Mouse (Mus musculus) lung, postnatal 25 days (tissue): ENCODE results near the gene Mroh2a.

ENCODE experiments used
- DNase-seq: peaks from one replicate; pipeline ENCODE4 v3.0.0; 2022; ENCODE audit warnings: low spot score

The Mroh2a gene

GRCm38 (mm10) chr1:88235046-88235893, 8.5 kb downstream of the Mroh2a start:
- DNase-seq = no peak

GRCm38 (mm10) chr1:88235894-88236415, 9.2 kb downstream of the Mroh2a start:
- no peak for DNase-seq

DNA sequence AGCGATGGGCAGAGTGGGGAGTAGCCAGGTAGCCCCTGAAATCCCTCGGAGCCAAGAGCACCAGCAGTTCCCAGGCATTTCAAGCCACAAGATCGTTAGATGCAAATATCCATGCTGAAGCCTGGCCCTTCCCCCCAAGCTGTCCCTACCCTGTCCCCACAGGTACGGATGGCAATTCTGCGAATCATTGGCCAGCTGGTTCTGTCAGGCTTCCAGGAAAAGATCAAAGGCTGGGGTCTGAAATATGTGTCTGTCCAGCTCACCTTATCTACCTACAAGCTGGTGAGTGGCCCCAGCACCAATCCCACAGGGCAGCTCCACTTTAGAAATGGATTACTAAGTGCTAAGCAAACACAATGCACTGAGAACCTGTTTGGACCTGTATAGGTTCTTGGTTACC, 10.5 kb downstream of the Mroh2a start:
- DNase-seq = no peak

- DNase-seq = no peak
These were observed 12.0 kb downstream of the Mroh2a start for GRCm38 (mm10) chr1:88238771-88239170.

DNA sequence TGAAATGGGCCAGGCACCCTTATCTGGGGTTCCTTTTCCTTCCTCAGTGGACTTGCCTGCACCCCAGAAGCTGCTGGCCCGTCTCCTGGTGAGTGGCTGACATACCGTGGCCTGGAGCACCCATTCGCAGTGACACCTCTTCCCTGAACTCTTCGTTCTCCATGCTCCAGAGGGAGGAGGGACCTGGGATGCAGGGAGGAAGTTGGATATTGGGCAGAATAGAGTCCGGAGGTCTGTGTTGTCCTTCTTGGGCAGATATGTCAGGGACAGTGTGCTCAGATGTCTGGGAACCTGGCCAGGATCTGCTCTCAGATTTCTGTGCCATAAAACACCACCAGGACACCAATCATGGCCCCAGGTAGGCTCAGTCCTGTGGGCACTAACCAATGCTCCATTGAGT, 13.3 kb downstream of the Mroh2a start:
- no peak for DNase-seq

DNA sequence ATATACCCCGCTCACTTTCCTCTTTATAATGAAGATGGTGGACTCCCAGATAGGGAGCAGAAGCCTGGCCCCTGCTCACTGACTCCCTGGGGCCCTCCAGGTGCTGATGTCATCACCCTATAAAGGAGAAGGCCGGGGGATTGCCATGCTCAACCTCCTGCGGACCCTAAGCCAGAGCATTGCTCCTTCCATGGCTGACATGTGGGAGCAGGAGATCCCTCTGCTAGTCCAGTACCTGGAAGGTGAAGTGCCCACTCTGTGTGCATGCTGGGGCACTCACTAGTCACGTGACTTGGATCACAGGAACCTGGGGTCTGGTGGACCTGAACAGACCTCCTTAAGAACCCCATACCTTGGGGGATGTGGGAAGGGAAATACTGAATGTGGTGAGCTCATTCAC, 13.8 kb downstream of the Mroh2a start:
- DNase-seq = no peak

GRCm38 (mm10) chr1:88243861-88244260, 17.1 kb downstream of the Mroh2a start:
- DNase-seq = no peak

DNA sequence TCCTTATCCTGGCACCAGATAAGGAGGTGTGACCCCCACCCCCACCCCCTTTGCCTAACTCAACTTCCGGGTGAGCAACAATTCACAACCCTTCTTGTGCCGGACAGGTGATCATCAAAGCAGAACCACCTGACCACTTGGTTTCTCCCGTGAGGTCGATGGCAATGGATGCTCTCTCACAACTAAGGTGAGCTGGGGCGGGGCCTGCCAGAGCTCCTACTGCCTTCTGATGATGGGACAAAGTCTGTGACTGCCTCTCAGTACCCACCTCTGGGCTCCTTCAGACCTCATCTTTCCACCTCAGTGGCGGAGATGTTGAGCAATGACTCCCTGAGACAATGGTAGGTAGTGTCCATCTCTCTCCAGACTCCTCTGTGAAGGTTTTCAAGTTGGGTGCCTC, 19.1 kb downstream of the Mroh2a start:
- no peak for DNase-seq

DNA sequence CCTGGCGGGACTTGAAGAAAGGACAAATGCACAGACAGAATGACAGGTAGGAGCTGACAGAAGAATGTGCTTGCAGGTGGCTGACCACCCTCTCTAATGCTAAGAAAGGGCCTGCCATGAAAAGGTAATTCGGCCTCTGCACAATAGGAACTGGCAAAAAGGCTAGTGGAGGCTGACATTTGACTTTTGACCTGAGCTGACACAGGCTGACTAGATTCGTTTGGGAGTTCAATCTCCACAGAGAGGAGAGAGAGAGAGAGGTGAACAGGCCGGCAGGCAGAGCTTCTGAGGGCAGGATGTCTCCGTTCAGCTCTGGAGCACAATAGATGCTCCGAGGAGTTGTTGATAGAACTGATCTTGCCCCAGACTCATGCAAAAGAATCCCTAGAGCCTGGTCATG, 19.6 kb downstream of the Mroh2a start:
- no peak for DNase-seq

- no peak for DNase-seq
These were observed 20.9 kb downstream of the Mroh2a start for GRCm38 (mm10) chr1:88247660-88248059.

DNA sequence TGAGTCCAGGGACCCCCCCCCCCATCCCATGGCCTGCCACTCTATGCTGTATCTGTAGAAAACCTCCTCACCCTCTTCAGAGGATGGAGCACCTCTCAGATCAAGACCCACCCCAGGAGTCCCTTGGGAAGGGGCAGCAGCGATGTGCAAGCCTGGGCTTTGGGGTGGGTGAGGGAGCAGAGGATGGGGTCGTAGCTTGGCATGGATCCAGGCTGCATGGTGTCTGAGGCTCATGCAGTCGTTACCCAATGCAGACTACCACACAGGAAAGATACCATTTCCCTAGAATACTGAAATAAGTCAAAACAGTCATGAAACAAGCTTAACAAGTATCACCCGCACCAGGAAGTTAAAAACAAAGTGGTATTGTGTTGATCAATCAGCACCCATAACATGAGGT, 21.9 kb downstream of the Mroh2a start:
- DNase-seq = no peak

DNA sequence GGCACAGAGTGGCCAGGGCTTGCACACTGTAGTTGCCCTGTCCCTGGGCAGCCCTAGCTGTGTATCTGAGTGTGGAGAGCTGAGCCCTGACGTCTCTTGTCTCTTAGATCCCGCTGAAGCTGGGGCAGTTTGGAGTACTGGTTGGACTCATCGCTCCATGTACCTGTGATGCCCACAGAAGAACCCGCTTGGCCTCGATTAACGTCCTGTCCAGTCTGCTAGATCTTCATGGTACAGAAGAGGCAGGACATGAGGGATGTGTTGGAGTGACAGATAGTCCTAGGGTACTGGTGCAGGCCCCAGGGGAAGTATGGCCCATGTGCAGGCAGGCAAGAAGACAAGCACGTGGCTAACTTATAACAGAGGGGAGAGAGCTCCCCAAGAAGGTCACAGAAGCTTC, 22.8 kb downstream of the Mroh2a start:
- DNase-seq = no peak

DNA sequence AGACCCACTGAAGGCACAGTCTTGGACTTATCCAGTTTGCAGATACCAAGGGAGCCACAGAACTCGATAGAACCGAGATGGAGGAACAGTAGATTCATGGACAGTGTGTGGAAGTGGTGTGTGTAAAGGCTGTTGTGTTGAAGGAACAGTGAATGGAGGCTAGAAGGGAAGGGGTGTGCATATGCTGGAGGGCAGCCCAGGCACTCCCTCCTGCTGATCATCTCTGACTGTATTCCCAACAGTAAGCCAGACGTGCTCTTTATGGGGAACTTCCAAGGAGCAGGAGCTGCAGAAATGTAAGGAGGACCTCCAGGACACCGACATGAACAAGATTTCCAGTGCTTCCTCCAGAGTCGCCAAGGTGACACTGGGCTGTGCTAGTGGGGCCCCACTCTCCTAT, 23.2 kb downstream of the Mroh2a start:
- no peak for DNase-seq

GRCm38 (mm10) chr1:88253106-88253505, 26.3 kb downstream of the Mroh2a start:
- DNase-seq = no peak

GRCm38 (mm10) chr1:88253540-88253939, 26.8 kb downstream of the Mroh2a start:
- DNase-seq = no peak

DNA sequence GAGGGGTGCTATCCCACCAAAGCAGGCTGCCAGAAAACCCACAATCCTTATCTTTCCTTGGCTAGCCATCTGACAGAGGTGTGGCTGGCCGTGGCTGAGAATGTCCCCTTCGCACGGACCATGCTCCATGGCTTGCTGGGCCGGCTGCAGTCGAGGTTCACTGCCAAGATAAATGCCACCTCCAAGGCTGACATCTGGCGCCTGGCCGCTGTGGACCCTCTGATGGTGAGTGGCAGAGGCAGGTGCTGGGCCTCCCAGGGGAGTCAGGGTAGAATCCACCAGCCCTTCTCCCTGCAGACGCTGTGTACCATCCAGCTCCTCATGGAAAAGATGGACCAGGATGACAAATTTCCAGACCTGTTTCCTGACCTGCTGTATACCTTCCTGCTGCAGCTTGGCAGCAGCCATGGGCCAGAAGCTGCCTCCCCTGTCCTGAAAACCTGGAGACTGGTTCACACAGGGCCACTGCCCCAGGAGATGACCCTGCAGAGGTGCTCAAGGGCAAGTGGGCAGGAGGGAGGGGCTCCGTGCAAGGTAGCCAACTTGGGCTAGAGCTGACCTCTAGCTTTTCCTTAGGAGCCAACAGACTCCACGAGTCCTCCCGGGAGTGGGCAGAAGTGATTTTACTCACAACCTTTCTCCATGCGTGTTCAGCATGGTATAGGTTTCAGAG, 28.1 kb downstream of the Mroh2a start:
- no peak for DNase-seq

DNA sequence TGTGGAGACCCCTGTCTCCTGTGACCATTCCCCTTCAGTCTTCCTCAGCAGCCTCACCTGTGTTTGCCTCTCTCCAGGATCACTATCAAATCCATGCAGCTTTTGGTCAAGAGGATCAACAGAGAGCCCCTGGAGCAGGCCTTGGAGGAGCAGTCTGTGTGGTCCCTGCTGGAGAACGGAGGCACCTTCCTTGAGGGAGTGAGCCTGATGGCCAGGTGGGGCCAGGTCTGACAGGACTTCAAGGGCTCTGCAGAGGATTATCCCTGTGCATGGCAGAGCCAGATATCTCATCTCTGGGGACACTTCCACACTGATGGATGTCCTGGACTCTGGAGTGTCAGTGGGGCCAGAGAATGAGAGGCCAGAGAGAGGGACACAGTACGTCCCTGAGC, 28.7 kb downstream of the Mroh2a start:
- no peak for DNase-seq

- DNase-seq = no peak
These were observed 29.4 kb downstream of the Mroh2a start for GRCm38 (mm10) chr1:88255989-88256754.

DNA sequence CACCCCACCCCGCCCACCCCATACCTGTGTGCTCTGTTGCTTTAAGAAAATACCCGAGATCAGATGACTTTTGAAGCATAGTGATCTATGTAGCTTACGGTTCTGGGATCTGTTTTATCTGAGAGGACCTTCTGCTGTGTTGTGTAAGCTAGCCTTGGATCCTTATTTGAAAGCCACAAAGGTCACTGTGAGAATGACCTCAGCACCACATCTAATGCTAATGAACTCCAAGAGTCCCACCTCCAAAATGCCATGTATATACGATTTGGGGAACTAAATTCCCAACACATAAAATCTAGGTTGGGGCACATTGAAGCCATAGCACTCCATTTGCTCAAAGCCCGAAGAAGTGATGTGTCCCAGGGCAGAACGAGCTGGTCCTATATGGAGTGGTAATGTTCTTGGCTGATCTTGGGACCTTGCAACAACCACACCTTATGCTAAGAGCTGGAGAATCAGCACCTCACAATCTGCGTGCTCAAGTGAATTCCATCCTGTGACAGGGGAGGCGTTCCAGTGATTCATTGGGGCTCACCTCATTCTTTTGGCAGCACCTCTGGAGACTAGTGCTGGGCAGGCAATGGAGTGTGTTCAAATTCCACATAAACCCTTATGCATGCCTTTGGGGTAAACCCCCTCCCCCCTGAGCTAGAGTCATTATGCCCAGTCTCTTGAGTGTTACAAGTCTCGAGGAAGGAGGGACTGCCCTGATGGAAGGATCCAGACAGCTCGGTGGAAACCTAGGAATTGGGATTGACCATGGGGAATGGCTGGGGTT, 30.3 kb downstream of the Mroh2a start:
- no peak for DNase-seq

- DNase-seq = no peak
These were observed 30.9 kb downstream of the Mroh2a start for GRCm38 (mm10) chr1:88257681-88258080.

GRCm38 (mm10) chr1:88258361-88258760, 31.6 kb downstream of the Mroh2a start:
- DNase-seq = no peak
